Mouse (Mus musculus): ENCODE measurements at regions not wholly inside any gene's neighbourhood (a gene's known extent, or its start where the extent isn't known, plus 50 kb on each side); places are given as distances from the start of the nearest gene placed in this dataset.

GRCm38 (mm10) chr14:36819826-36820225, 148.8 kb downstream of the Ccser2 start:
- DNase-seq (ENCODE audit: extremely low spot score), result no peak

- no peak for DNase-seq (ENCODE audit: extremely low spot score)
Measured at GRCm38 (mm10) chr14:36802418-36802817, 166.2 kb downstream of the Ccser2 start.

GRCm38 (mm10) chr14:36799820-36800219, 168.8 kb downstream of the Ccser2 start:
- no peak for DNase-seq (ENCODE audit: extremely low spot score)

DNA sequence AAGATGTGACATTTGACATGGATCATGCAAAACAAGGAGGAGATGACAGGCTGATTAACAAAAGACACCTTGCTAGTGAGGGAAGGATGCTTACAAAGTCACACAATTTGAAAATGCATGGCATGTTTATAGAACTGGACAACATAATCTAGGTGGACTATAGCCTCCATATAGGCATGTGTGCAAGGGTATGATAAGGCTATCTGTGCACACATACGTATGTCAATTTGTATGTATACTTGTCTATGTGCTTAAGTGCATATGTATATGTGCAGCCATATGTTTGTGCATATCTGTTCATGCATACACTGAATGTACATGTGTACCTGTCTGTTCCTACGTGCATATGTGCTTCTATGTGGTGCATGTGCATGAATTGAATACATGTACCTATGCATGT, 186.7 kb downstream of the Ccser2 start:
- DNase-seq (ENCODE audit: extremely low spot score), result no peak

DNA sequence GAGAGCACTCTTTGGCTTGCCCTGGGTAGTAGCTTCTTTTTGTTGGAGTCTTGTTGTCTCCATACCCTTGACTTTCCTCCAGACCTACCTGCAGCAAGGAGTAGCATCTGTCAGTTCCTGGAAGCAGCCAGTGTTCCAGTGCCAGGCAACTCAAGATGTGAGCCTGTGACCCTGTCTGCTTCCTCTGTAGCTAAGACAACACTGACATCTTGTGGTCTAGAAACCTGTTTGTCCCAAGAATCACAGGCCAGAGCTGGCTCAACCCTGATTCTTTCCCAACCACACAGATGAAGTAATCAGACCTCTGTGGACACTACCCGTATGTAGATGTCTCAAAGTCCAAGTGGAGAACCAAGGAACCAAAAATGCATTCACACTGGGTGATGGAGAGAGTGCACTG, 189.6 kb downstream of the Ccser2 start:
- peak; percentile 12 for DNase-seq (ENCODE audit: extremely low spot score)

- DNase-seq (ENCODE audit: extremely low spot score), result no peak
Measured at GRCm38 (mm10) chr14:36774349-36774748, 194.2 kb downstream of the Ccser2 start.

DNA sequence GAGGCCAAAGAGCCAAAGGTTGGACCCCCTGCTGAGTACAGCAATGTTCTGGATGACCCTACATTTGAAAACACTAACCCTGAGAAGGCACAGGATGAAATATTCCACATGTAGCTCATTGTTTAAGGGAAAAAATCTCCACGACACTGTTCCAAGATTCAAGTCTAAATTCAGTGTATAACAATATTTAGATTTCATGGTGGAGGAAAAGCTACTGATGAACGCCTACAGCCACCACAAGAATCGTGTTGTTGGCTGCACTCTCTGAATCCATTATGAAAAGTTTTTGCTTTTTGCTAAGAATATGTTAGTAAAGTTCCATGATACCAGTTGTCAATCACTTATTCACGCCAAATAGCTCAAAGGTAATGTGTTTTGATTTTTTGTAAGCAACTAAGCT, 204.2 kb downstream of the Ccser2 start:
- no peak for DNase-seq (ENCODE audit: extremely low spot score)

DNA sequence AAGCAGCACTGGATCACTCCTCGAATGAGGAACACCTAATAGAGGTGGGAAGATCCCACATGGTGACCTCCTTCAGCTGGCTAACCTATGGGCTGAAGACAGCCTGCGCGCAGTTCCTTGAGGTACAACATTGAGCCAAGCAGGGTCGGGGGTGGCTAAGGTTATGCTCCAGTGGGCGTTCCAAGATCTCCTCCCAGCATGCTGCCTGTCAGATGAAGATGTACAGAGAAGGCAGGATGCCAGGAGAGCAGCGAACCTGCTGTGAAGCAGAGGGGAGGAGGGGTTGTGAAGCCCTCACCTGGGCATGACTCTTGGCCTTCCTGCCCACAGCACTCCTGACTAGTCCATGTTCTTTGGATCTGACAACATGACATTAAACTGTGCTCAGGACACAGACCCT, 212.5 kb downstream of the Ccser2 start:
- DNase-seq (ENCODE audit: extremely low spot score), result no peak

GRCm38 (mm10) chr14:36748130-36748883, 220.3 kb downstream of the Ccser2 start:
- DNase-seq (ENCODE audit: extremely low spot score), result no peak

DNA sequence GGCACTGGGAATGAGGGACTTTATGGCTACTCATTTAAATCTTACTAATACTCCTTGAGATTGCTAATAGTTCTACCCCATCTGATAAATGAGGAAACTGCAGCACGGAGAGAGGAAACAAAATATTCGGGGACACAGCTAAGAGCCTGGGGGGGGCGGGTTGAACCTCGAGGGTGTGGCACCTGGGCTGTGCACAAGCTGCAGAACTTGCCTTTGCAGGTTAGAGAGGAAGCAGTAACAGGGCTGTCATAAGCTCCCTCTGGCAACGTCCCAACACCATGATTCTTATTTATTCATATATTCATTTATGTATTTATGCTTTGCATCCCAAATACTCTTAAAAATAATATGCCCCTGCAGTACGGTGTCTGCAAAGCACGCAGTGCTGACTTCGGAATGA, 237.5 kb downstream of the Ccser2 start:
- DNase-seq (ENCODE audit: extremely low spot score), result no peak

DNA sequence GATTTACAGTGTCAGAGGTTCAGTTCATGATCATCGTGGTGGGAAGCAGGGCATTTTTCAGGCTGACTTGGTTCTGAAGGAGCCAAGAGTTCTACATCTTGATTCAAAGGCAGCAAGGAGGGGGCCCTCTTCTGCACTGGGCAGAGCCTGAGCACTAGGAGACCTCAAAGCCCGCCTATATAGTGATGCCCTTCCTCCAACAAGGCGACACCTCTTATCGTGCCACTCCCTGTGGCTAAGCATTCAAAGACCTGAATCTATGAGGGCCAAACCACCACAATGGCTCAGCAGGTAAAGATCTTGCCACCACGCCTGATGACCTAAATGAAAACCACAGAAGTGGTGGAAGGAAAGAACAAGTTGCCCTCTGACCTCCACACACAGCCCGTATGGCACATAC, 242.5 kb downstream of the Ccser2 start:
- DNase-seq (ENCODE audit: extremely low spot score), result no peak

- no peak for DNase-seq (ENCODE audit: extremely low spot score)
Measured at GRCm38 (mm10) chr14:36715684-36716083, 252.9 kb downstream of the Ccser2 start.

DNA sequence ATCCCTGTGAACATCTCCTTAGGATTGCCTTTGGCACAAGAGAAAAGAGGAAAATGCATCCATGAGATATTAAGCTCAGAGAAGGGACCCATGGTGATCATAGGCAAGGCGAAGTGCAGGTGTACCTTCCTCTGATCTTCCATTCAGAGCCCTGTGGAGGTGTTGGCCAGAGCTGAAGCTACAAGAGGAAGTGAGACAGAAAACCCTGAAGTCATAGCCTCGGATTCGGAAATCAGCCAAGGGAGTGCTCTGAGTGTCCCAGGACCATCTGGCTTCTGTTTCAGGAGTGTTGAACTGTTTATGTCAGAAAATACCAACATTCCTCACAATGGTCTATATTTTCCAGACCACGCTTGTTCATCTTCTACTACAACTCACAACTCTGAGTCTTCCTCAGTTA, 271.6 kb downstream of the Ccser2 start:
- DNase-seq (ENCODE audit: extremely low spot score), result no peak

DNA sequence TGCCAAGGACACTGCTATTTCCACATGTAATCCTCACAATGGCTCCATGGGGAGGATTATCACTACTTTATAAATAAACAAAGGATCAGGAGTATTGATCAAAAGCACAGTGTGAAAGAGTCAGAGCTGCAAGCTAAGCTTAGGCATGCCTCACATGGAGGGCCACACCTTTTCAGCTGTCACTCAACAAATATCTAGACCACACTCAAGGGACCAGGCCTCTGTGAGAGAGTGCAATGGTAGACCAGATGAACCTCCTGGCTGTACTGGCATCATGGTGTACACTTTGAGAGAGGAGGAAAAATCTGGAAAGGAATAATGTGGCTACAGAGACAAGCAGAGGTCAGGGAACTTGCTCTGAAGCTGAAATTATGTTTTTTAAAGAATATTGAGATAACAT, 276.6 kb downstream of the Ccser2 start:
- no peak for DNase-seq (ENCODE audit: extremely low spot score)

GRCm38 (mm10) chr14:36691018-36691417, 277.6 kb downstream of the Ccser2 start:
- DNase-seq (ENCODE audit: extremely low spot score), result no peak

GRCm38 (mm10) chr14:36658678-36659263, 309.8 kb downstream of the Ccser2 start:
- no peak for DNase-seq (ENCODE audit: extremely low spot score)

DNA sequence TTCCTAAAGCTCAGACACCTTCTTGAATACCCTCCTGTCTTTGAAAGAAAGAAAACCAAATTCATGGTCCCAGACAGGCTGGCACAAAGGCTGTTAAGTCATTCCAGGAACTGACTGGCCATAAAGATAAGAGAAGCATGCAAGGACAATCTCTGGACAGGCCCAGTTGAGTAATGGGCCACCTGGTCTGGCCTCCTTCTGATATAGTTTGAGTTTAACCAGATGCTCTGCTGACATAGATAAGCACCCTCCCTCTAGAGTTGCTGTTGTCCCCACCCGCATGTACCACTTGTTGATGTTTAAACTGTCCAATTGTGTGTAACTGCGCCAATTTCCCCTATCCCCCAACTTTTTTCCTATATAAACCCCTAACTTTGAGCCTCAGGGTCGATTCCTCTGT, 310.4 kb downstream of the Ccser2 start:
- DNase-seq (ENCODE audit: extremely low spot score), result no peak

- no peak for DNase-seq (ENCODE audit: extremely low spot score)
Measured at GRCm38 (mm10) chr14:36652982-36653557, 315.5 kb downstream of the Ccser2 start.

GRCm38 (mm10) chr14:36651053-36651735, 317.4 kb downstream of the Ccser2 start:
- no peak for DNase-seq (ENCODE audit: extremely low spot score)

DNA sequence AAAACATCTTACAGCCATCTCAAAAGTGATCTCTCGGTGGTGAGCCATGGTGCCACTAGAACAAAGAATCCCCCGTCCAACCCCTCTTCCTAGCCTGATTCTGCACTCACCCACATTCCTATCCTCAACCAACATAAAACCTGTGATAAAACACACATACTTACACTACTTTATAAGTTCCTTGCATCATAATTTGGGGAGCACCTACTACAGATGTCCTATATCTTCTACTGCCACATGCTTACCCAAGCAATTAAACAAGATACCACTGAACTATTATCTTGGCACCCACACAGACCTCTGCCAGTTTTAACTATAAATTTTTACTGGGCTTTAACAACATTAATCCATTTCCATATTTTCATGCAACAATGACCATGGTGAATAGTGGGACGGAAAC, 321.9 kb downstream of the Ccser2 start:
- no peak for DNase-seq (ENCODE audit: extremely low spot score)

GRCm38 (mm10) chr14:36646237-36646636, 322.3 kb downstream of the Ccser2 start:
- DNase-seq (ENCODE audit: extremely low spot score), result no peak

GRCm38 (mm10) chr14:36624822-36625221, 343.8 kb downstream of the Ccser2 start:
- DNase-seq (ENCODE audit: extremely low spot score), result no peak

DNA sequence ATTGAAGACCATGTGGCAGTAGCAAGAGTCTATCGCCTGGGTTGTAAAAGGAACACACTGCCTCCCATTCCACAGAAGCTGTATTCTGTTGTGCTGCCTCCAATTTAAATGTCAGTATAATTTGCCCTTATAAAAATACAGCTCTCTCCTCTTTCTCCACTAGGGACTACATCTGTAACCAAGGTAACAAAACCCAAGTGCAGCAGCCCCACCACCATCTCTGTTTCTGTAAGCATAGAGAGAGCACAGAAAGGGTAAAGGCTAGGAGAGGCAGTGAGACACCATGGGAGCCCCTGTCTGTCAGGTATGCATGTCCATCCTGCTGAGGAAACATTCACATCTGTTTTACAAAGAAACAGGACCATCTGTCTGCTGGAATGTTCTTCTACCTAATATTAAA, 344.4 kb downstream of the Ccser2 start:
- no peak for DNase-seq (ENCODE audit: extremely low spot score)

Data from embryo, embryonic 9.5 days (tissue).